Mouse (Mus musculus) CH12.LX (cell line): Measurements from ENCODE around the gene Apmap.

Experiments
- EP300 ChIP-seq: IDR thresholded peaks from 2 replicates; pipeline ENCODE4 v1.6.1; 2011; ENCODE audit warnings: low read length, improper control_type of control experiment
- GABPA ChIP-seq: IDR thresholded peaks from 2 replicates; pipeline ENCODE4 v1.6.1; 2012; ENCODE audit warnings: low read depth, low read length, improper control_type of control experiment, inconsistent platforms; ENCODE audit not compliant: insufficient replicate concordance
- JUND ChIP-seq: conservative IDR thresholded peaks from 2 replicates; pipeline ENCODE4 v1.6.1; 2011; ENCODE audit warnings: low read depth, low read length, improper control_type of control experiment
- MAFK ChIP-seq: IDR thresholded peaks from 2 replicates; pipeline ENCODE4 v1.6.1; 2011; ENCODE audit warnings: low read length, improper control_type of control experiment; ENCODE audit not compliant: insufficient replicate concordance
- MAZ ChIP-seq: IDR thresholded peaks from 2 replicates; pipeline ENCODE4 v1.6.1; 2012; ENCODE audit warnings: low read depth, mild to moderate bottlenecking, inconsistent platforms, low read length, improper control_type of control experiment, moderate library complexity
- MEF2A ChIP-seq: IDR thresholded peaks from 2 replicates; pipeline ENCODE4 v1.6.1; 2014; ENCODE audit warnings: low read depth, mild to moderate bottlenecking, inconsistent platforms, low read length, improper control_type of control experiment, borderline replicate concordance
- POLR2A ChIP-seq: IDR thresholded peaks from 2 replicates; pipeline ENCODE4 v1.6.1; 2011; ENCODE audit warnings: low read depth, mild to moderate bottlenecking, improper control_type of control experiment, low read length
- TBP ChIP-seq: conservative IDR thresholded peaks from 2 replicates; pipeline ENCODE4 v1.6.1; 2011; ENCODE audit warnings: low read depth, low read length, improper control_type of control experiment
- USF1 ChIP-seq: IDR thresholded peaks from 2 replicates; pipeline ENCODE4 v1.6.1; 2014; ENCODE audit warnings: low read depth, mild to moderate bottlenecking, inconsistent platforms, low read length, improper control_type of control experiment
- ZNF384 ChIP-seq: IDR thresholded peaks from 2 replicates; pipeline ENCODE4 v1.6.1; 2012; ENCODE audit warnings: low read depth, low read length, improper control_type of control experiment, inconsistent platforms

- TF ChIP-seq MEF2A: no peak
- no peak for TF ChIP-seq POLR2A
- no peak for TF ChIP-seq USF1
- no peak for TF ChIP-seq TBP
- TF ChIP-seq GABPA: no peak
- TF ChIP-seq EP300: no peak
- no peak for TF ChIP-seq MAZ
- TF ChIP-seq JUND: no peak
- TF ChIP-seq MAFK: no peak
- no peak for TF ChIP-seq ZNF384
These were observed 29.5 kb upstream of the Apmap start for GRCm38 (mm10) chr2:150637702-150638369.
